In genomic region chr2:75672561-75672960, GRCm38 (mm10) we compare ENCODE assay signal across 29 mouse cellular contexts. TPM values are rescaled to one million over a fixed set of nuclear protein-coding genes. Genes with fewer than 3 reads are reported as not detected.
DNase-seq lines count a peak whose midpoint lies in the region; ATAC-seq and TF ChIP-seq lines count a peak whose summit lies in the region.
"Had no signal": no experiment of that assay in that cellular context is flagged by ENCODE, and none has a peak within 500 bp of the region (broad histone marks: within the 10 kb centered on the region; RNA-seq: fewer than 3 reads in every experiment).

No protein-coding gene starts in this region.

- no peaks in the 10 kb centered on the region for H3K9me3 ChIP-seq in heart, embryonic 10.5 days
- H3K9me3 ChIP-seq in MEL (replicated peaks; ENCODE audit: insufficient read depth, low read length), result no peaks in the 10 kb centered on the region
- H3K9me3 ChIP-seq: embryonic facial prominence, embryonic 10.5 days; embryonic facial prominence, embryonic 13.5 days; forebrain, embryonic 12.5 days; forebrain, embryonic 15.5 days; G1E; heart, embryonic 13.5 days had no signal

- DNase-seq in heart, adult 11 months, result peak; percentile 52
- DNase-seq in heart, embryonic 10.5 days (ENCODE audit: low spot score), result no peak
- peak; percentile 53 for DNase-seq in MEL (ENCODE audit: low read depth, low spot score)
- no peak for DNase-seq in lung, adult 2 months
- DNase-seq in layer of hippocampus, adult 11-12 months (ENCODE audit: low spot score), result no peak
- DNase-seq: adrenal gland, adult 2 months; adrenal gland, postnatal 14 days; B cell, adult 2 months; cerebellum, adult 11 months; cerebellum, adult 8-10 months; cerebellum, postnatal 10 days; cerebellum, postnatal 36 days; embryo, embryonic 11 days; gastrocnemius, adult 2 months; gastrocnemius, postnatal 14 days; heart, adult 18-20 months; heart, postnatal 14 days; heart, postnatal 4 days had no signal

- H3K27me3 ChIP-seq in heart, embryonic 10.5 days (ENCODE audit: insufficient read depth, poor library complexity, severe bottlenecking), result no peaks in the 10 kb centered on the region
- H3K27me3 ChIP-seq in MEL (ENCODE audit: control insufficient read depth in 1 of 2, insufficient read depth in 2 of 2, low read length in 2 of 2), result no peaks in the 10 kb centered on the region
- H3K27me3 ChIP-seq: CH12.LX; embryonic facial prominence, embryonic 13.5 days; forebrain, embryonic 12.5 days; forebrain, embryonic 15.5 days; heart, embryonic 13.5 days had no signal

- H3K9ac ChIP-seq in MEL (ENCODE audit: control insufficient read depth, low read depth, low read length, poor library complexity, severe bottlenecking), result no peak overlapping the region
- H3K9ac ChIP-seq: embryonic facial prominence, embryonic 13.5 days; forebrain, embryonic 12.5 days; forebrain, embryonic 15.5 days; heart, embryonic 13.5 days; hindbrain, embryonic 14.5 days had no signal

- peak; percentile 13; the same call in 1 of the 2 replicates for ATAC-seq in megakaryocyte progenitor cell, adult 5-6 weeks (replicated peaks; ENCODE audit: poor library complexity)
- ATAC-seq: forebrain, embryonic 15.5 days; hindbrain, postnatal 0 days had no signal

- TF ChIP-seq RAD21 in MEL (IDR thresholded peaks at IDR 0.05; ENCODE audit: low read depth, low read length), result no peak

- H3K79me2 ChIP-seq in MEL (ENCODE audit: control insufficient read depth, insufficient read depth, low read length, poor library complexity), result no peaks in the 10 kb centered on the region

- H3K27ac ChIP-seq in heart, embryonic 10.5 days, result no peak overlapping the region
- no peak overlapping the region for H3K27ac ChIP-seq in MEL (ENCODE audit: control insufficient read depth, low read depth, low read length)
- H3K27ac ChIP-seq: embryonic facial prominence, embryonic 10.5 days; embryonic facial prominence, embryonic 13.5 days; forebrain, embryonic 12.5 days; forebrain, embryonic 15.5 days; gastrocnemius, adult 2 months; heart, embryonic 13.5 days; hindbrain, embryonic 14.5 days; hindbrain, postnatal 0 days had no signal

- H3K4me3 ChIP-seq in heart, embryonic 10.5 days, result no peak overlapping the region
- H3K4me3 ChIP-seq in MEL (ENCODE audit: control insufficient read depth in 1 of 2, insufficient read depth in 1 of 2, low read depth in 2 of 2, low read length in 2 of 2), result no peak overlapping the region
- no peak overlapping the region for H3K4me3 ChIP-seq in lung, adult 2 months (replicated peaks; ENCODE audit: extremely low read depth, low read depth, low read length)
- H3K4me3 ChIP-seq: embryonic facial prominence, embryonic 10.5 days; embryonic facial prominence, embryonic 13.5 days; erythroblast, embryonic 14.5 days; forebrain, embryonic 12.5 days; forebrain, embryonic 15.5 days; gastrocnemius, adult 2 months; heart, embryonic 13.5 days had no signal

- no peak for TF ChIP-seq EP300 in MEL (IDR thresholded peaks at IDR 0.05; ENCODE audit: low read depth in 1 of 2, low read length in 2 of 2)

- H3K36me3 ChIP-seq in heart, embryonic 10.5 days, result peaks cover 41% of the 10 kb centered on the region
- peaks cover 4 to 17% of the 10 kb centered on the region in 2 experiments for H3K36me3 ChIP-seq in MEL (ENCODE audit: control insufficient read depth in 1 of 2, insufficient read depth in 2 of 2, low read length in 2 of 2)

- 0 out of 2 replicates have a peak, but pooled peaks cover 2% of the 10 kb centered on the region for H3K4me1 ChIP-seq in heart, embryonic 10.5 days
- peaks cover 7 to 10% of the 10 kb centered on the region in 2 experiments; a peak in 3 of 4 replicates for H3K4me1 ChIP-seq in MEL (ENCODE audit: control insufficient read depth in 1 of 2, insufficient read depth in 2 of 2, low read length in 2 of 2)
- no peaks in the 10 kb centered on the region for H3K4me1 ChIP-seq in lung, adult 2 months (ENCODE audit: control insufficient read depth, insufficient read depth, low read length)
- H3K4me1 ChIP-seq: embryonic facial prominence, embryonic 10.5 days; embryonic facial prominence, embryonic 13.5 days; forebrain, embryonic 12.5 days; forebrain, embryonic 15.5 days had no signal

- WGBS in heart, embryonic 10.5 days, result 68% methylated on average over 3 of the region's 3 CpGs
- 62% methylated on average over 3 of the region's 3 CpGs for WGBS in lung, adult 2 months

- TF ChIP-seq CTCF in MEL (IDR thresholded peaks at IDR 0.05 in 2 of 3, conservative IDR thresholded peaks at IDR 0.05 in 1 of 3; ENCODE audit: control insufficient read depth in 1 of 3, insufficient read depth in 1 of 3, low read depth in 2 of 3, low read length in 3 of 3, poor library complexity in 1 of 3, severe bottlenecking in 1 of 3), result no peak
- TF ChIP-seq CTCF in lung, adult 2 months (IDR thresholded peaks at IDR 0.05; ENCODE audit: insufficient read depth, low read length), result no peak

- TF ChIP-seq POLR2A in MEL (IDR thresholded peaks at IDR 0.05; ENCODE audit: control insufficient read depth in 1 of 2, insufficient read depth in 1 of 2, low read depth in 1 of 2, low read length in 2 of 2, poor library complexity in 1 of 2), result no peak
- no peak for TF ChIP-seq POLR2A in lung, adult 2 months (IDR thresholded peaks at IDR 0.05; ENCODE audit: borderline replicate concordance, extremely low read depth, low read depth, low read length)

TF ChIP-seq in MEL, 35 proteins besides CTCF, POLR2A, EP300 and RAD21:
- TF ChIP-seq MAX (IDR thresholded peaks at IDR 0.05; ENCODE audit: low read length), result no peak
- no peak for TF ChIP-seq SIN3A (IDR thresholded peaks at IDR 0.05; ENCODE audit: low read length)
- no peak for TF ChIP-seq POLR2AphosphoS2 (IDR thresholded peaks at IDR 0.05; ENCODE audit: low read length)
- TF ChIP-seq ELF1 (IDR thresholded peaks at IDR 0.05; ENCODE audit: low read depth, low read length), result no peak
- TF ChIP-seq NELFE (IDR thresholded peaks at IDR 0.05; ENCODE audit: low read depth, low read length), result no peak

RNA-seq across cellular contexts. Expression of gene Hnrnpa3, which starts 13.5 kb away (rescaled TPM):
- 188 and 209 TPM in 2 replicates for polyA plus RNA-seq in heart, embryonic 10.5 days (2016; fragmentation: Nextera tagmentation; extraction: Ambion mirVana)
- 126 and 171 TPM in 2 replicates for total RNA-seq in MEL (2012; rRNA removed)
- polyA plus RNA-seq in MEL (2012; ENCODE audit: insufficient read depth in 1 of 2, insufficient read length in 2 of 2, low read depth in 1 of 2, low replicate concordance in 2 of 2, missing spikeins in 1 of 2), result 100 to 1,000 TPM; 342 to 437 TPM
- total RNA-seq in megakaryocyte progenitor cell, adult 5-6 weeks (2015), result 914 and 949 TPM in 2 replicates
- 277 and 390 TPM in 2 replicates for total RNA-seq in megakaryocyte progenitor cell, adult 5-6 weeks (2017)
- polyA plus RNA-seq in lung, adult 2 months (2012; rRNA removed), result 17.5 and 36.0 TPM in 2 replicates

RNA-seq across cellular contexts. Expression of gene Nfe2l2, which starts 31.9 kb away (rescaled TPM):
- 42.8 and 45.0 TPM in 2 replicates for polyA plus RNA-seq in heart, embryonic 10.5 days (2016; fragmentation: Nextera tagmentation; extraction: Ambion mirVana)
- 33.2 and 42.1 TPM in 2 replicates for total RNA-seq in MEL (2012; rRNA removed)
- 10 to 100 TPM in 1 of 2 experiments, not detected in 1; 59.1 TPM for polyA plus RNA-seq in MEL (2012; ENCODE audit: insufficient read depth in 1 of 2, insufficient read length in 2 of 2, low read depth in 1 of 2, low replicate concordance in 2 of 2, missing spikeins in 1 of 2)
- total RNA-seq in megakaryocyte progenitor cell, adult 5-6 weeks (2015), result 117 and 119 TPM in 2 replicates
- total RNA-seq in megakaryocyte progenitor cell, adult 5-6 weeks (2017), result 59.4 and 69.2 TPM in 2 replicates
- polyA plus RNA-seq in lung, adult 2 months (2012; rRNA removed), result 64.7 and 76.3 TPM in 2 replicates

Comparison
In these comparisons a context has a peak if more than half of its experiments do, and no peak if none do; other contexts are left out.
1. DNase-seq: peak in heart, adult 11 months (single experiment) and MEL (single experiment); none in heart, embryonic 10.5 days (single experiment), lung, adult 2 months (single experiment) and layer of hippocampus, adult 11-12 months (single experiment).